Mouse (Mus musculus) hindbrain, embryonic 12.5 days (tissue): ENCODE results near the gene H2-Oa. TPM values are rescaled to one million over a fixed set of nuclear protein-coding genes. Genes with fewer than 3 reads are reported as not detected.
A peak's percentile ranks its signal among the peaks of the same experiment; 100 is the strongest.
"Not testable (repeated sequence)": the region's sequence is repeated elsewhere in the genome, so short reads cannot be mapped to it uniquely, and the experiment has no call there.

Experiments used
- ATAC-seq: fragments of 200-750 bp; cut with Nextera tagmentation; 2 replicates; pipeline ENCODE4 v1.8.0; 2017; ENCODE audit warnings: moderate TSS enrichment; ENCODE audit not compliant: low FRiP score
- H3K27ac ChIP-seq: fragments of 300-500 bp; sonication (generic); 2 replicates; pipeline ENCODE4 v1.5.1; 2016; ENCODE audit warnings: mild to moderate bottlenecking
- H3K27me3 ChIP-seq: fragments of 300-500 bp; sonication (generic); 2 replicates; pipeline ENCODE4 v1.6.1; 2016; ENCODE audit warnings: mild to moderate bottlenecking
- H3K36me3 ChIP-seq: fragments of 300-500 bp; sonication (generic); 2 replicates; pipeline ENCODE4 v1.6.1; 2016; ENCODE audit warnings: mild to moderate bottlenecking
- H3K4me1 ChIP-seq: fragments of 300-500 bp; sonication (generic); 2 replicates; pipeline ENCODE4 v1.6.1; 2016
- H3K4me2 ChIP-seq: fragments of 300-500 bp; sonication (generic); replicated peaks from 2 replicates; pipeline ENCODE4 v1.6.1; 2016; ENCODE audit warnings: mild to moderate bottlenecking
- H3K4me3 ChIP-seq: fragments of 300-500 bp; sonication (generic); 2 replicates; pipeline ENCODE4 v1.5.1; 2016; ENCODE audit warnings: mild to moderate bottlenecking
- H3K9ac ChIP-seq: fragments of 300-500 bp; sonication (generic); 2 replicates; pipeline ENCODE4 v1.6.1; 2016; ENCODE audit warnings: mild to moderate bottlenecking, moderate library complexity
- H3K9me3 ChIP-seq: fragments of 300-500 bp; sonication (generic); replicated peaks from 2 replicates; pipeline ENCODE4 v1.6.1; 2016; ENCODE audit warnings: mild to moderate bottlenecking
- WGBS: fragments of 180-500 bp; shearing (Covaris S2); methylation state at CpG from one replicate; pipeline ENCODE4 v1.1.7; 2016; 5-methylcytosine and 5-hydroxymethylcytosine counted together
- polyA plus RNA-seq: library from polyadenylated mRNA; unstranded; fragments of >200 nt; fragmentation: Nextera tagmentation; extraction: Ambion mirVana; gene quantifications from 2 replicates; pipeline ENCODE4 v1.2.1, GENCODE M21; 2016

The H2-Oa gene
- polyA plus RNA-seq, 1 experiment from 2014 or later = 0.39 TPM

- ATAC-seq = no peak
- H3K9me3 ChIP-seq = no peaks in the 10 kb centered on the region
- H3K36me3 ChIP-seq = no peaks in the 10 kb centered on the region
- H3K27ac ChIP-seq = no peak overlapping the region
- H3K4me2 ChIP-seq = peak overlapping the region; percentile 53
- no peak overlapping the region for H3K9ac ChIP-seq
- peaks cover 55% of the 10 kb centered on the region for H3K27me3 ChIP-seq
- H3K4me3 ChIP-seq = 0 out of 2 replicates have a peak overlapping the region, but pooled peaks have one; percentile 29
- peaks cover 20% of the 10 kb centered on the region for H3K4me1 ChIP-seq
- 16% methylated on average over 5 of the region's 5 CpGs for WGBS
Measured at GRCm38 (mm10) chr17:34140240-34140639, 48.1 kb downstream of the H2-Oa start.

GRCm38 (mm10) chr17:34141448-34141847 lies 49.3 kb downstream of the H2-Oa start:
- Histone ChIP-seq H3K4me2 (no peak overlapping the region), H3K9ac (no peak overlapping the region), H3K27me3 (peaks cover 51% of the 10 kb centered on the region), H3K4me1 (peaks cover 20% of the 10 kb centered on the region), H3K4me3 (no peak overlapping the region), H3K27ac (no peak overlapping the region), H3K36me3 (no peaks in the 10 kb centered on the region), H3K9me3 (no peaks in the 10 kb centered on the region)
- ATAC-seq = no peak
- WGBS = 58% methylated on average over 4 of the region's 4 CpGs

- no peak for ATAC-seq
- H3K27me3 ChIP-seq = peaks cover 40% of the 10 kb centered on the region
- WGBS = 74% methylated on average over 7 of the region's 7 CpGs
- no peak overlapping the region for H3K9ac ChIP-seq
- H3K9me3 ChIP-seq = no peaks in the 10 kb centered on the region
- no peak overlapping the region for H3K4me3 ChIP-seq
- H3K36me3 ChIP-seq = no peaks in the 10 kb centered on the region
- H3K4me2 ChIP-seq = no peak overlapping the region
- no peak overlapping the region for H3K27ac ChIP-seq
- peaks cover 20% of the 10 kb centered on the region for H3K4me1 ChIP-seq
Measured at GRCm38 (mm10) chr17:34142456-34143010, 50.4 kb downstream of the H2-Oa start.

GRCm38 (mm10) chr17:34143033-34143432 lies 50.9 kb downstream of the H2-Oa start, which contains the start of gene H2-DMb2:
Gene H2-DMb2 (plus strand): TSS chr17:34143307.
- Histone ChIP-seq H3K27ac (no peak within 1 kb of the TSS), H3K4me2 (no peak within 1 kb of the TSS), H3K9me3 (no peaks in the 10 kb centered on the region), H3K4me3 (no peak within 1 kb of the TSS), H3K27me3 (peaks cover 35% of the 10 kb centered on the region), H3K9ac (no peak within 1 kb of the TSS), H3K36me3 (no peaks in the 10 kb centered on the region), H3K4me1 (peaks cover 20% of the 10 kb centered on the region)
- WGBS = 31% methylated on average over 7 of the region's 7 CpGs
- ATAC-seq = no peak

- H3K4me3 ChIP-seq = no peak overlapping the region
- no peak for ATAC-seq
- no peak overlapping the region for H3K4me2 ChIP-seq
- no peak overlapping the region for H3K9ac ChIP-seq
- peaks cover 31% of the 10 kb centered on the region for H3K27me3 ChIP-seq
- peaks cover 20% of the 10 kb centered on the region for H3K4me1 ChIP-seq
- H3K9me3 ChIP-seq = no peaks in the 10 kb centered on the region
- no peaks in the 10 kb centered on the region for H3K36me3 ChIP-seq
- WGBS = 65% methylated on average over 5 of the region's 5 CpGs
- no peak overlapping the region for H3K27ac ChIP-seq
Measured at GRCm38 (mm10) chr17:34143461-34143860, 51.3 kb downstream of the H2-Oa start.

GRCm38 (mm10) chr17:34144221-34144620 lies 52.1 kb downstream of the H2-Oa start:
- H3K9me3 ChIP-seq, ATAC-seq, H3K4me3 ChIP-seq, H3K36me3 ChIP-seq, H3K9ac ChIP-seq, H3K27ac ChIP-seq, H3K4me2 ChIP-seq: not testable (repeated sequence)
- peaks cover 17% of the 10 kb centered on the region for H3K4me1 ChIP-seq
- H3K27me3 ChIP-seq = peaks cover 23% of the 10 kb centered on the region
- WGBS = 88% methylated on average over 4 of the region's 4 CpGs

Other genes starting within 250 kb of the H2-Oa start
- gene Cd320, start 249.2 kb upstream of the H2-Oa start, polyA plus RNA-seq = 54.6 and 59.4 TPM in 2 replicates
- not detected in 2 replicates for gene Gm7029, start 218.5 kb upstream of the H2-Oa start, polyA plus RNA-seq
- gene Kifc1, start 201.7 kb upstream of the H2-Oa start, polyA plus RNA-seq = 3.2 and 4.1 TPM in 2 replicates
- gene Platr17, start 187.2 kb upstream of the H2-Oa start, polyA plus RNA-seq = 0.30 TPM in 1 of 2 replicates, not detected in the other
- 55.5 and 61.2 TPM in 2 replicates for gene Daxx, start 182.9 kb upstream of the H2-Oa start, polyA plus RNA-seq
- gene Tapbp, start 176.4 kb upstream of the H2-Oa start, polyA plus RNA-seq = 23.9 and 27.6 TPM in 2 replicates
- gene Zbtb22, start 176.4 kb upstream of the H2-Oa start, polyA plus RNA-seq = 21.7 and 25.5 TPM in 2 replicates
- 63.1 and 64.1 TPM in 2 replicates for gene Rgl2, start 162.8 kb upstream of the H2-Oa start, polyA plus RNA-seq
- gene Pfdn6, start 152.0 kb upstream of the H2-Oa start, polyA plus RNA-seq = 173 and 180 TPM in 2 replicates
- gene Wdr46, start 151.7 kb upstream of the H2-Oa start, polyA plus RNA-seq = 37.1 and 38.8 TPM in 2 replicates
- 9.9 TPM in 2 replicates for gene B3galt4, start 140.9 kb upstream of the H2-Oa start, polyA plus RNA-seq
- gene Vps52, start 136.5 kb upstream of the H2-Oa start, polyA plus RNA-seq = 65.0 and 65.9 TPM in 2 replicates
- gene Rps18, start 136.3 kb upstream of the H2-Oa start, polyA plus RNA-seq = 834 and 931 TPM in 2 replicates
- gene H2-K1, start 92.0 kb upstream of the H2-Oa start, polyA plus RNA-seq = 13.8 and 16.6 TPM in 2 replicates
- 28.2 and 29.7 TPM in 2 replicates for gene Ring1, start 67.7 kb upstream of the H2-Oa start, polyA plus RNA-seq
- gene H2-Ke6, start 64.3 kb upstream of the H2-Oa start, polyA plus RNA-seq = 57.5 and 67.6 TPM in 2 replicates
- 179 and 187 TPM in 2 replicates for gene Slc39a7, start 60.7 kb upstream of the H2-Oa start, polyA plus RNA-seq
- gene Rxrb, start 60.5 kb upstream of the H2-Oa start, polyA plus RNA-seq = 64.9 and 68.3 TPM in 2 replicates
- 7.8 and 18.0 TPM in 2 replicates for gene Col11a2, start 52.9 kb upstream of the H2-Oa start, polyA plus RNA-seq
- 13.1 and 14.2 TPM in 2 replicates for gene H2-DMa, start 27.2 kb downstream of the H2-Oa start, polyA plus RNA-seq
- gene Brd2, start 30.3 kb downstream of the H2-Oa start, polyA plus RNA-seq = 137 and 151 TPM in 2 replicates
- 0.21 TPM in 1 of 2 replicates, not detected in the other for gene H2-DMb2, start 51.0 kb downstream of the H2-Oa start, polyA plus RNA-seq
- 1.4 and 2.1 TPM in 2 replicates for gene H2-DMb1, start 60.7 kb downstream of the H2-Oa start, polyA plus RNA-seq
- gene Tap1, start 95.2 kb downstream of the H2-Oa start, polyA plus RNA-seq = 1.8 and 2.2 TPM in 2 replicates
- gene Psmb9, start 95.4 kb downstream of the H2-Oa start, polyA plus RNA-seq = 1.0 TPM in 2 replicates
- gene Psmb8, start 105.4 kb downstream of the H2-Oa start, polyA plus RNA-seq = 1.8 and 2.9 TPM in 2 replicates
- 1.3 and 1.4 TPM in 2 replicates for gene Tap2, start 111.2 kb downstream of the H2-Oa start, polyA plus RNA-seq
- not detected in 2 replicates for gene H2-Ob, start 146.6 kb downstream of the H2-Oa start, polyA plus RNA-seq
- 1.5 and 1.7 TPM in 2 replicates for gene H2-Ab1, start 165.3 kb downstream of the H2-Oa start, polyA plus RNA-seq
- gene H2-Aa, start 195.5 kb downstream of the H2-Oa start, polyA plus RNA-seq = 0.19 TPM in 1 of 2 replicates, not detected in the other
- 1.5 and 1.7 TPM in 2 replicates for gene H2-Eb1, start 213.5 kb downstream of the H2-Oa start, polyA plus RNA-seq
- 0.06 TPM in 1 of 2 replicates, not detected in the other for gene H2-Eb2, start 233.3 kb downstream of the H2-Oa start, polyA plus RNA-seq